Mouse (Mus musculus) embryo, embryonic 11.5 days (tissue): ENCODE data around the gene Sirt5.

ENCODE experiments used
- DNase-seq: peaks from one replicate; pipeline ENCODE4 v3.0.0-alpha.2; 2012; ENCODE audit warnings: low read depth, low spot score

Sirt5 gene

DNA sequence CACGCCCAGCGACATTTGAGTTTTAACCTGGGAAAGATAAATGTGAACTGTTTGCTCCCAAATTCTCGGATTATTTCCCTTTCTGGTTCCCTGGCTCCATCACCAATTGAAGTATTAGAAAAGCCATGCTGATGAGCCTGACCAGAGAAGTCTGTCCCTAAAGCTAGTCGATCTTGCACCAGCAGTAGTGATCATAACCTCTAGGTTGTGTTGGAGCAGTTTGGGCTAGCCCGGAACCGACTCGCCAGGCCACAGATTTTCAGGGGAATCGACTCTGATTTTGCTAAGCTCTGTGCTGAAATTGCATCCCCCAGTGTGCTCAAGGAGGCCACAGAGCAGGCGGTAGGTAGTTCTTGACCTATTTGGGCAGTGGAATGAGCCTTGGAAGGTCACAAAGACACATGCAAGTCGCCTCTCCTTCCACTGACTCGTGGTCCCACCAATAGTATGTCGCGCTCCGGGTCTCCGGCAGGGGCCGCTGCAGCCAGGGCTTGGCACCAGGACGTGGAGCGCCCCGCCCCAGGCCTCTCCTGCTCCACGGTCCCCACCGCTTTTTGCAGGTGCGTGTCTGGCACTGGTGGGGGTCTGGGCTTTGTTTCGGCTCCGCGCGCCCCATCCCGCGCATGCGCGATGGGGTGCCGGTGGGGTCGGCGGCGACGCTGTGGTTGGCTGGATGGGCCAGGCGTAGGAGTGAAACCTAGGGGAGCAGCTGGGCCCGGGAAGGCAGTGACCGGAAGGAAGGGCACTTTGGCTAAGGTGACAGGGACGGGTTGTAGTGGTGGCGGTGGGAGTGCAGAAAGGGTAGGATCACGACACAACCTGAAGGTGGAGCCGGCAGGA lies at the start of gene Sirt5:
Sirt5 (plus strand) TSS at position 512 of the 840 bp plus-strand sequence.
- DNase-seq: peak; percentile 90

DNA sequence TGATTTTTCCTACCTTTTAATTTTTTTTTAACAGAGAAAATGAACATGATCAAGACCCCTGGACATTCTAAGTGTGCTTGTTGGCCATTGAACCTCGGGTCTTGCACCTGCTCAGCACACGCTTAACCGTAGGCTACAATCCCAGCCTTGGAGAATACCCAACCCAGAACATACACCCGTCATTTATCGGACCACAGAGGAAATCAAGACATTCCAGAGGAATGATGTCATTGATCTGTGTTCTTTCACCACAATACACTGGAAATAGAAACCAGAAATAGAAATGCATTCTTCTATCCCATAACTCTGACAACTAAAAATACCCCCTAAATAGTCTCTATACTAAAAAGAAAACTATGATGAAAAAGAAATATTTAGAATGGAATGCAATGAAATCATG lies 47.9 kb upstream of the Sirt5 start:
- DNase-seq: no peak

DNA sequence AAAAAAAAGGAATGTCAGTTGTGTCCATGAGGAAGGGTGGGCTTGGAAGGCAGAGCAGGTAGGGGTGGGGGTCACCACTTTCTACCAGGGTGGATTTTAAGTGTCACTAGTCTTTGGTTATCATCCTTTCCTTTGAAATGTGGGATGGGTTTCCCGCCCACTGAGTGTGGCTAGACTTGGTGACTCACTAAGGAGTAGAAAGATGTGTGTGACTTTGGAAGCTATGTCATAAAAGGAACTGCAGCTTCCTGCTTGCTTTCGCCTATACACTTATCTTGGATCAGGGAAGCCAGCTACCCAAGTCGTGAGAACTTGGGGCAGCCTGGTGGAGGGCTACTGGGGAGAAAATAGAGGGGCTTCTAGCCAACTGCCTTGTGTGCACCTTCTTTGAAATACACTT lies 45.9 kb upstream of the Sirt5 start:
- no peak for DNase-seq

DNA sequence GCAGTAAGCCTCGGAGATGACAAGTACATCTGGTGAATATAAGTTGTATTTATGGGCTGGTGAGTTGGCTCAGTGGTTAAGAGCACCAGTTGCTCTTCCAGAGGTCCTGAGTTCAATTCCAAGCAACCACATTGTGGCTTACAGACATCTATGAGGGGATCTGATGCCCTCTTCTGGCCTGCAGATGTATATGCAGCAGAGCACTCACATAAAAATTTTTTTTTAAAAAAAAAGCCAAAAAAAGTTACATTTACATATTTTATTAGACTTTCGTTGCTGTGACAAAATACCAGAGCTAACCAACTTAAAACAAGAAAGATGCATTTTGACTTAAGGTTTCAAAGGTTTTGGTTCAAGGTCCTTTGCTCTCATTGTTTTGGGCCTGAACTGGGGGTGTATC lies 43.8 kb upstream of the Sirt5 start:
- no peak for DNase-seq

DNA sequence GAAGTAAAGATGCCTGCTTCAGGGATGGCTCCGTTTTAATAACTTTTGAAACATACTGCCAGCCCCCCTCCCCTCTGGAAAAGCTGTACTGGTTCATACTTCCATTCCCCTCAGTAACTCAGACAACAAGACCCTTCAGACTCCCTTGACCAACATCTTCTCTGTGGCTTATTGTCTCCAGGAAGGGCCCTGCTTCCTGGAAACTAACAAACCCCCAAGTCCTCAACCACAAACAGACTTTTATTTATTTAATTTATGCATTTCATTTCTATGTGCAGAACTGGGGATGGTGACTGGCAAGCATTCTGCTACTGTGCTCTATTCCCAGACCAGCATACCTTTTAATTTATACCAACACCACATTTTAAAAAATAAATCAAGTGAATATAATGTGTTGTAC lies 39.9 kb upstream of the Sirt5 start:
- no peak for DNase-seq

DNA sequence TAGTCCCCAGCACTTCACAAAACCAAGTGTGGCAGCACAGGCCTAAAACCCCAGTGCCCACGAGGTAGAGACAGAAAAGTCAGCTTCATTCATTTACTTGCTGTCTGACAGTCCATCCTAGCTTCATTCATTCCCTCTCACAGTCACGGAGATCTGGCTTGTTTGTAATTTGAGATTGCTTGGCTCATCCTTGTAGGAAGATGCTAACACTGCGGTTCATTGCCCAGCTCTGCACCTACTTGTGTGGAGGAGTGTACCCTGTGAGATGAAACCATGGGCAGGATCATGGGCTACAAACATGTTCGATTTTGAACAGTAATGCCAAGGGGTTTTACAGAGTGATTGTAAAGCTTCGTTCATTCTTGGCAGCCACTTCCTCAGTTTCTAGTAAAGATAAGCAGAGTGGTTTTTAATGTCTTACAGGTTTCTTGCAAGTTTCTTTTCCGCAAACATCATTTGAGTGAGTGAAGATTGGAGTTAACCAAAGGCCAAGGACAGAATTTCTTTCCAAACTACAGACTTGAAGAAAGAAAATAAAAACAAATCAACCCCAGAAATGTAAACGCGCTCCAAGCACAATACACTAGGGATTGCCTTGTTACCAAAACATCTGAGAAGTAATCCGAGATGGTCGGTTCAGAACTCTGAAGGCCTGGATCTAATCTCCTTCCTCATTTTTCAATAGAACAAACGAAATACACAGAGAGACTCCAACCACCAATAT lies 33.4 kb upstream of the Sirt5 start:
- DNase-seq: no peak

DNA sequence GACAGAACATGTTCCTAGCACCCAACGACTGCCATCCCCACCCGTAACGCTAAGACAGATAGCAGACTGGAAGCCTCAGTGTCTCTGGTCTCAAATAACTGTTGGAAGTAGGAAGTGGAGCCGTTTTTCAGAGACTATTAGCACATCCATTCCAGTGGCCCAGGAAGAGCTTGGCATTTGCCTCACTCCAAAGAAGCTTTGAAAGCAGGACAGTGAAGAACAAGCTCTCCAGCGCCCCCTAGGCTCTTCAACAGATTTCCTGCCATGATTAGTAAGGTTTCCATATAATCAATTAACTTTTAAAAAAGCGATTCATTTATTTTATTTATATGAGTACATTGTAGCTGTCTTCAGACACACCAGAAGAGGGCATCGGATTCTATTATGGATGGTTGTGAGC lies 32.7 kb upstream of the Sirt5 start:
- no peak for DNase-seq

DNA sequence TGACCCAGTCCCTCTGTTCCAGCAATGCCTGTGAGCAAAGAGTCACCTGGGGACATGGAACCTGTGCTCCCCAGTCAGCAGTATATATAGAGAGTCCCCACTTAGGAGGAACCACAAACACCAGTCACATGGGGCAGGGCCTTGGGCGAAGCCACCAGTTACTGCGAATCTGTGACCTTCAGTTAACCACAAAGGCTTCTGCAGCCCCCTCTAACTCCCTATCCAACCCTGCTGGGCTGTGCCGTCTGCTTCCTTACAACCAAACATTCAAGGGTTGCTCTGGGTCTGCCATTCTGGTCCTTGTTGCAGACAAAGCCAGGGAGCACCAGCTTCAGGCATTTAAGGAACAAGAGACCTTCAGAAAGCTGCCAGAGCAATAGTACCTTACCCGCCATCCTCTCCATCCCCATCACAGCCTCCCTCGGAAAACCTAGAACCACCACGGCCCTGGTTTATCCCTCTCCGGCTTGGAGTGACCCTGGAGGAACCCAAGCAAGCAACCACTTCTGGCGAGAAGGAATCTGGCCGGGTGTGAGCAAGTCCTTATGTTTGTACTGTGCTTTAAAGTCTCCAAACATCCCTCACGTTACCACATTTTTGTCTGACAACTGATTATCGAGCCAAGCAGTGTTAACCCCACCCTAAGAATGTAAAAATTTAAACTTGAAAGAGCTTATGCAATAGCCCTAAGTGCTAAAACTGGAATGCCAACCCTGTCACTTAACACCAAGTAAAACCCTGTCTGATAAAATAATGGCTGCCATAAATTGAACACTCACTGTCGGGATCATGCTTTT lies 28.7 kb upstream of the Sirt5 start:
- no peak for DNase-seq

DNA sequence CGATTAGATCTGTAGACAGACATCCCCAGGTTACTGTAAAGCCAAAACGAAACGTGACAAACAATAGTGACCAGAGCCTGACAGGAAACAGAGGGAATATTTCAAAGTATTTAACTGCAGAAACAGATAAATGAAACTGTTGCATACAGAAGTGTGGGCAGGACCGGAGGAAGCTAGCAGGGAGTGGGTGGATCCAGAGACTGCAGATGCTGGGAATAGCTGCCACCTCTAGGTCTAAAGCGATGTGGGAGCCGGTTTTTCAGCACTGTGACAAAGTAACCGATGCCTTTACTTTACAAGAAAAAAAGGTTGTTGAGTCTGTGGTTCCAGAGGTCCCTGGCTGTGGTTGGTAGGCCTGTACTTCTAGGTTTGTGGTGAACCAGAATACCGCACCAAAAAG lies 27.3 kb upstream of the Sirt5 start:
- DNase-seq: no peak

DNA sequence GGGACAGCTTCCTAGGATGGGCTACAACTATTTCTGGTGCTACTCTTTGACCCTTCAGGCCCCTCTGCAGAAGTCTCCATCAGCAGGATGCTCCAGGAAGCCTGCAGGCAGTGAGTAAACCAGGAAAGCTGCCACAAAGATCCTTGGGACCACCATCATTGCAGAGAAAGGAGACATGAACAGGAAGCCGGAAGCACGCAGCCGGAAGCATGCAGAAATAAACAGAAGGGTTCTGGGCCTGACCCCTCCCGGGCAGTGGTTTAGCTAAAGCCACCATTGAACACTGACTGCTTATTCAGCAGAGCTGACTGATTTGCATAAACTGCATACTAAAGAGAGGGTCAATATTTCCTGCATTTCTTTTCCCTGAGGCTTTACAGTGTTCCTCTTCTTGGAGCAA lies 26.7 kb upstream of the Sirt5 start:
- no peak for DNase-seq

DNA sequence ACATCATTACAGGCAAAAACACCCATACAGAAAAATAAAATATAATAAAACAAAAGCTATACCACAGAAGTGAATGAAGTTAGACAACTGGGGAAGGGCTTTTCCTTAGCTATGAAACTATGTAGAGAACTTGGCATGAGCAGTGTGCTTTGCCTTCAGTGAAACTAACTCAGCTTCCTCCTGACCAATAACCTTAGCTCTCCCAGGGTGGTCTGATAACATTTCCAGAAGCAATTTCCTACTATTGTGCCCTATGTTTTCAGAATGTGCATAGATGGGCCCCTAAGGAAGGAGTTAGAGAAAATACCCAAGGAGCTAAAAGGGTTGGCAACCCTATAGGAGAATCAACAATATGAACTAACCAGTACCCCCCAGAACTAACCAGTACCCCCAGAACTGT lies 18.5 kb upstream of the Sirt5 start:
- DNase-seq: no peak

DNA sequence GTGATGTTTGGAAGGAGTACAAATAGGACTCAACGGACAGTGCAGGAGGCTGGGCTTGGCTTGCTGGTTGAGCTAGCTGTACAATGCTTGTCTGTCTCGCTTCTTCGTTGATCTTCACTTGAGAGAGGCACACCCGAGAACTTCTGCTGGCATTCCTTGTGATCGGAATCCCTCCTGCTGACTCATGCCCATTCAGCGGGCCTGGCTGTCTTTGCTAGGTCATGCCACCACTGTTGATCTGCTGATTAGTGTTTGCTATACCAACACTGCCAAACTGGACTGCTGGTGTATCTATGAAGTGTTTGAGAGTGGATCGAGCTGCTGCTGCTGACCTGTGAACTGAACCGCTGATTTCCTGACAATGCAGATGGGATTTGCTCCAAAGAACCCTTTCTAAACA lies 15.9 kb upstream of the Sirt5 start:
- no peak for DNase-seq

DNA sequence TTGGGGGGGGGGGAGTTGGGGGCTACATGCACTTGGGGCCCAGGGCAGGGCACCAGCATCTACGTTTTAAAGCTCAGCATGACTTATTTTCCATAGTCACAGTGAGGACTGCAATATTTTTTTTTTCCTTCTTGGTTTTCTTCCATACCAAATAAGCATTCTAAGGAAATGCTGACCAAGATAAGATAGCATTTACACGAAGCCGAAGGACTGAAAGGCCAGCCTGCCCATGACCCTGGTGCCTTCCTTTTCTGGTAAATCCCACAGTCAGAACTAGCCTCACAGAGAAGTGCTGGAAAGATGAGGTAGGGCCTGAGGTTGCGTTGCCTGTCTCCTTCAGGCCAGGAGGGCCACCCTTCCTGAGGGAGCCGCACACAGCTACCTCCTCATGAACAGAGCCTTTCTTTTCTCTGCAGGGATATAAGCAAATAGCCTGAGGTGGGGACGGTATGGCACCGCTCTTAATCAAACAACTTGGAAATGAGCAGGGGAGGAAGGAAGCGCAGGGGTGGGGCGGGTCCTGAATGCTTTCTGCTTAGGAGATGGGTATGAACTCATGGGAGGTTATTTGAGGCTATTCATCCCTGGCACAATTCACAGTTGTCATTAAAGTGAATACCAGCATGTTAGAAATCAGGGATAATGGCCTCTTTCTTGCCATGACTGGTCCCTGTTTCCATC lies 14.7 kb upstream of the Sirt5 start:
- DNase-seq: no peak

DNA sequence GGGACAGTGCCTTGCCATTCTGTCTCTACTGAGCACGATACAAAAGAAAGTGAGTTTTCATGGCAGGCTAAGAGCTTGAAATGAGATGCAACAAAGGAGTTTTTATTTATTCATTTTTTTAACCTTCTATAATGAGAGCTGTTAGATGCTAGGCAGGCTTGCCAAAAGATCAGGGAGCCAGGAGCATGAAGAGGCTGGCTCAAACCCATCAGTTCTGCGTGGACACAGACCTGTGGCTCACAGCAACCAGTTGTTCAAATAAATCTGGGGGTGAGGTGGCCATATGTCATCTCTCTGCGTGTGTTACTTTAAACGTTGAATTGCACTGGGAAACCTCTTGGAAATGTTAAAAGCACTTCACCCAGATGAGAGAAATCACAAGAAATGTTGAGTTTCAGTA lies 11.9 kb upstream of the Sirt5 start:
- DNase-seq: no peak

DNA sequence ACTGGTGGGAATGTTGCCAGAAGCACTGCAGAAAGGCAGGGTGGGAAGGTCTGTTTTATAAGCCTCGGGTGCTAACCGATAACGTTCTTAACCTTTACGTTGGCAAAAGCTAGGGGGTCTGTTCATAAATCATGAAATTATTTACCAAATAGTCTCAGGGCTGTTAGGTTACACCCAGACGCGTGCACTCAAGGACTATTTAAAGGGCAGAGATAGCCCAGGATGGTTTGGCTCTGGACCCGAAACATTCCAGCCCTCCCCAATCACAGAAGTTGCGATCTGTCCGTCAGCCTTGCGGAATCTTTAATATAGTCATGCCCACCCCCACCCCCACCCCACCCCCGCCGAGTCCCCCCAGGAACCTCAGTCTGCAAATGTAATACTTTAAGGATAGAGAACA lies 10.9 kb upstream of the Sirt5 start:
- no peak for DNase-seq

DNA sequence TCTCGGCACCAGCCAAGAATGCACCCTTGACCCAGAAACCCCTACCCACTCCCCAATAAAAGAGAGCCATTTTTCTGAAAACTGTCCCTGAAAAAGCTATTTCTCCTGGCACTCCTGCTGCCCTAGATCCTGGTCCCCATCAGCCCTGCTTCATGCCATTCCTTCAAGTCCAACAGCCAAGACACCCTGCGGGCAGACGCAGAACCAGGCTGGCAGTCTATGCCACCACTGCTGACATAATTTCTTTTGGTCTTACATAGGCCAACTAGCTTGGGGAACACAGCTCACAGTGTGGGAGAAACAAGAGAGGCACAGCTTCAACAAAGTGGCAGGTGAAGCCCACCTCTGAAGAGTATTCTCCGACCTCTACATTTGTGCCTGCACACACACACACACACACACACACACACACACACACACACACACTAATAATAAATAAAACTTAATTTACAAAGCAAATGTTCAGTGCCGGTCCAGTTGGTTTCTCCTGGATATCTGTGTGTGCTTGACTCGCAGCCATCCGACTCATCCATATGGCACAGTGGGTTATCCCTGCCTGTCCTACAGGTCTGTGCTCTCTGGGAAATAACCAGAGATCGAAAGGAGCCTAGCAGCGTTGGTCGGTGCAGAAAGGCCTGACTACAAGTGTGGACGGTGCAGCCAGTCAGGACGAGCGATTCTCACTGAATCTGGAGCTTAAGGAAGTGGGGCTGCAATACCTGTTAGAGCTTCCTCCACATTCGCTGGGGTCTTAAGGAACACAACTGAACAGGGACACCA lies 8.8 kb upstream of the Sirt5 start:
- DNase-seq: no peak

DNA sequence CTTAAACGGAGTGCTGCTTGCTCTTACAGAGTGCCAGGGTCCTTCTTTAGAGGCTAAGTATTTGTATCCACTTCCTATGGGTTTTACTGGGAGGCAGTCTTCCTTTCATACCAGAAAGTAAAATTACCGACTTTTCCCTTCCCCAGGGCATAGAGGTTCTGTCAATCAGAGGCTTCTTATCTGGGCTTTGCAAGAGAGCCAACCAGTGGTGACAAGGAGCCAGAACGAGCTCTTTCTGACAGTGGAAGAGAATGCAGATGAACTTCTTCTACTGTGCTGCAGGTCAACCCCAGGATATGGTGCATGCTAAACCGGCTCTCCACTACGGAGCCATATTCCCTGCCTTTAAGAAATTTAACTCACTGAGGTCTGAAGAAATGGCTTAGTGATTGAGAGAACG lies 4.8 kb upstream of the Sirt5 start:
- DNase-seq: no peak

DNA sequence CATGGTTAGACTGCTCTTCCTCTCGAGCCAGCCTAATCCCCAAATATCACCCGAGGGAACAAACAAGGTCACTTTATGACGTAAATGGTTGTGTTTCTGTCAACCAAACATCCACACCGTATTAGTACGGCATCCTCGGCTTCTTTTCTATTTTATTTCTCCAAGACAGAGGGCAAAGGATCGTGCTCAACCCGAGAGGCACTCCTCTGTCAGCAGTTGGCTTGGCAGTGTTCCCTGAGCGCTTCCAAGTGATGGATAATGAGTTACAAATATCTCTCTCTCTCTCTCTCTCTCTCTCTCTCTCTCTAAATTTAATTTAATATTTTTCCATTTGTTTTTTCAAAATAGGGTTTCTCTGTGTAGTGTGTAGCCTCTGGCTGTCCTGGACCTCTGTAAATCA lies 2.9 kb upstream of the Sirt5 start:
- no peak for DNase-seq

DNA sequence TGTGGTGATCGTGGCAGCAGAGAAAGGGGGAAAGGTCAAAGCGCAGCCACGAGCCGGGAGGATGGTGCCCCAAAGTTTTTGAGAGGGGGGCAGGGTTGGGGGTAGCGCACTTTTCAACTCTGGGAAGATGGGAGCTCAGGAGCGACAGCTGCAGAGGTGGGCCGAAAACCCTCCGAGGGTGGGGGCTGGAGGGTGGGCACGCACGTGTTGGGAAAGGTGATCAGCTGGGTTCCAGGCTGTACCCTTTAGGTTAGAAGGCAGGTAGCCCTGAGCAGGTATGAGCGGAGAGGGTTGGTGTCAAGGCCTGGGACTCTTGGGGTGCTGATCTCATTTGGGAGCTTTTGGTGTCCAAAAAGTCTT lies 509 bp downstream of the Sirt5 start:
- no peak for DNase-seq

DNA sequence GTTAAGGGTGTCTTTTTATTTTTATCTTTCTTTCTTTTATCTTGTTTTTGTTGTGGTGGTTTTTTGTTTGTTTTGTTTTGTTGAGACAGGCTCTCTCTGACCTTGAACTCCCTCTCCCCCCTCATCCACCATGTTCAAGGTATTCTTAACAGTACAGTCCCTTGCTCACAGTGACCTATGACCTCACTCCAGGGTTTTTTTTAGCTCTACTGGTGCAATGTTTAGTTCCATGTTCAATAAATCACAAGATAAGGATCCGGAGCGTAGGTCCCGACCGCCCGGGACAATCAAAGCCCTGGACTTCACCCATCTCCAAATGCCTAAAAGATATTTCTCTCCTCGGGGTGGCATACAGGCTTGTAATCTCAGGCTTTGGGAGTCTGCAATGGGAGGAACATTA lies 4.8 kb downstream of the Sirt5 start:
- no peak for DNase-seq

DNA sequence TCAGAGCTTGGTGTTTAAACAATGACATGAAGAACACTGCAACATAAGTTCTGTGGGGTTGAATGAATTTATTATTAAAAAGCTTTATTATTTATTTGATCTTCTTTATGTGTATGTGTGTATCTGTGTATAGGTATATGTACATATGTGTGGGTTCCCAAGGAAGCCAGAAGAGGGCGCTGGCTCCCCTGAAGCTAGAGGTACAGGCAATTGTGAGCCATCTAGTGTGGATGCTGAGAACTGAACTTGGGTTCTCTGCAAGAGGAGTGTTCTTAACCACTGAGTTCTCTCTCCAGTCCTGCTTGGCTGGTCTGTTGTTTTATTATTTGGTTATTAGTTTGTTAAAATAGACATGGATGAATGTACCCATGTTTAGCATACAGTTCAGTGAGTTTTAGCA lies 7.6 kb downstream of the Sirt5 start:
- DNase-seq: no peak
